Mouse (Mus musculus) erythroblast, embryonic 14.5 days (primary cell): ENCODE data around the gene Efhc1.

ENCODE experiments used
- GATA1 ChIP-seq: IDR thresholded peaks from 2 replicates; pipeline ENCODE4 v1.6.1; 2012; ENCODE audit warnings: low read length, inconsistent platforms, mixed read lengths
- TAL1 ChIP-seq: IDR thresholded peaks from 3 replicates; pipeline ENCODE4 v1.6.1; 2012; ENCODE audit warnings: low read length, inconsistent platforms, mixed read lengths

DNA sequence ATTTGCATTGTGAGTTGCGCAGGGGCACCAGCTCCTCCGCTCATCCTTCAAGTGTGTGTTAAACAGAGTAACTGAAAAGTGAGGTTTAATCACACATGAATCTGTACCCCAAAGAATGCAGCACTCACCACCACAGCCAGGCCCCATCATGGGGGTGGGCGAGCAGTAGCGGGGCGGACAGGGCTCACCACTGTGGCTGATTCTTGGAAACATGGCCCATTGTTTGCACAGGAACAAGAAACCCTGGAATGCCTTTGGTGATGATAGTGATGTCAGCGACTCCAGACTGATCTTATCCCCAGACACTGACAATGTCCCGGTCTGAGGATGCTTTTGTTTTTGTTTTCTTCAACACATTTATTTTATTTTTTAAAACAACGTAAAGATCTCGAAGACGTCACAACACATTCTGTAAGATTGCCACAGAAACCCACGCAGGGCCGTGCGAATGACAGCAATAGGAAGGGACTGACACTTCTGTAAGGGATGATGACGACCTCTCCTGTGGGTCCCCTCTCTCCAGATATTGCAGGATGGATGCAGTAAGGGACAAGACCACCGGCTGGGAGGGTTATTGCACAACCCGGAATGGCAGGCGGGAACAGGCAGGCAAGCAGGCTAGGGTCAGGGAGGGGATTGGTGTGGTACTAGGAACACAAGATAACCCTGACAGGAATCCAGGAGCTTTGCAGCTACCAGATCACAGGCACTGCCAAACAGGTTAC, 45.3 kb downstream of the Efhc1 start:
- no peak for TF ChIP-seq GATA1
- no peak for TF ChIP-seq TAL1
